Mouse (Mus musculus): ENCODE data around the gene Setd3. TPM values are rescaled to one million over a fixed set of nuclear protein-coding genes. Genes with fewer than 3 reads are reported as not detected.

Setd3 gene
- polyA plus RNA-seq, 1 experiment from 2014 or later, result 94.2 TPM

DNA sequence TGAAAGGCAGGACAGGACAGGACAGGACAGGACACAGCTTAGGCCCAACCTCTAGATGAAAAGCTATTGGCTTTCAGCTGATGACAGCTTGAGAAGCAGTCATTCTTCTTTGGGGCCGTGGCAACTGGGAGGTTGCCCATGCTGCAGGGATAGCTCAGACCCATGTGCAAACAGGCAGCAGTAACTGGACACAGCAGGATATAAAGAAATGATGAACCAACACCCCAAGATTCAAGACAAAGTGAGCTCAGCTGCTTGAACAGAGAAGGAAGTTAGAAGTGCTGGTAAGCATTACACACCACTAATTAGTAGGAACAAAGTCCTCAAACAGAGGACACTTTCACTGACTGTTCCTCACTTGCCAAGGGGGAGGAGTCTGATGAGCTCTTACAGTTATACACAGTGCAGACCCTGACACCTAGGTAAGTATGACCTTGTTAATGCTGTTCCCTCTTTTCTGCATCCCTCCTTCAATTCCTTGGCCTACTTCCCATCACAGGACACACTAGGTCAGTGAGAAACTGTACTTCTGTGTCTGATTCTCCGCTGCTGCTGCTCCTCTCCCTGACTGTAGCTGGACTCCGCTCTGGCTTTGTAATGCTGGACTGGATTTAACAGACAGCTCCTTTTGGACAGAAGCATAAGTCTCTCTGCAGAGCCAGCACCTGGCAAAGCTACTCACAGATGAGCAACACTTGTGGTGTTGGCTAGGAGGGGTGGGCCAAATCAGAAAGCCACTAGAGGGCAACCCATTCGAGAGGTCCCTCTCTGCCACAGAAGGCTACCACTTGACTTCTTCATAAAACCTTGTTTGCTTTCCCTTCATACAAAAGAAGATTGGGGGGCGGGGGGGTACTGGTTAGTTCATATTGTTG lies 35.3 kb downstream of the Setd3 start:
- H3K4me1 ChIP-seq (replicated peaks), result no peaks in the 10 kb centered on the region
- peaks cover 64% of the 10 kb centered on the region for H3K36me3 ChIP-seq
- 80% methylated on average over 5 of the region's 5 CpGs for WGBS

DNA sequence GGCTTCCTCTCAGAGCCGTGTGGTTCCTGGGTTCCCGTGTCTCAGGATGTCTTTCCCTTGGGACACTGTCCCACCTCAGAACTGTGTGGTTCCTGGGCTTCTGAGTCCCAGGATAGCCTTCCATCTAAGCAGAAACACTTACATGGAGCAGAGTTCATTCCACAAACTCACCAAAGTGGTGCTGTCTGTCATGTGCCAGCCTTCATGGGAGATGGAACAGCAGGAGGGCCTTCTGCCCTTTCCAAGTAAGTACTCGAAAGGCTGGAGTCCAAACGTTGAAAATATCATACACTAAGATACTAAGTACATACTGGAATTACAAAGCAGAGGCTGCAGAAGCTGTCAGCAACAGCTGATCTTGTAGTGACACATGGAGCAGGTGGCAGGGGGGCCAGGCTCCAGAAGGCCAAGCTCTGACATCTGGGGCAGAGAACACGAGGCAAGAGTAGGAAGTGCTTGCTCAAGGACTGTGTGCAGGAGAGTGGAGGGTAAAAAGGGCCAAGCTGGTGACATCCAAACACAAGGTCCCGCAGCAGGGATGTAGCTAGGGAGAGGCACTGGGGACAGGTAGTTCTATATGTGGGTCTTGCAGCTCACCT lies 43.4 kb downstream of the Setd3 start:
- peaks cover 46% of the 10 kb centered on the region for H3K36me3 ChIP-seq
- WGBS, result 83% methylated on average over 6 of the region's 6 CpGs
- H3K4me2 ChIP-seq, result no peak overlapping the region

More for the DNA sequence above, 35.3 kb downstream of the Setd3 start:
- H3K4me3 ChIP-seq (replicated peaks), result no peak overlapping the region
- H3K27me3 ChIP-seq, result no peaks in the 10 kb centered on the region
- ATAC-seq (ENCODE audit: insufficient number of reproducible peaks, insufficient read depth, low FRiP score, low TSS enrichment, low read depth), result no peak
- H3K4me2 ChIP-seq, result no peak overlapping the region
- H3K9ac ChIP-seq (replicated peaks), result no peak overlapping the region
- H3K27ac ChIP-seq, result no peak overlapping the region
- no peaks in the 10 kb centered on the region for H3K9me3 ChIP-seq

DNA sequence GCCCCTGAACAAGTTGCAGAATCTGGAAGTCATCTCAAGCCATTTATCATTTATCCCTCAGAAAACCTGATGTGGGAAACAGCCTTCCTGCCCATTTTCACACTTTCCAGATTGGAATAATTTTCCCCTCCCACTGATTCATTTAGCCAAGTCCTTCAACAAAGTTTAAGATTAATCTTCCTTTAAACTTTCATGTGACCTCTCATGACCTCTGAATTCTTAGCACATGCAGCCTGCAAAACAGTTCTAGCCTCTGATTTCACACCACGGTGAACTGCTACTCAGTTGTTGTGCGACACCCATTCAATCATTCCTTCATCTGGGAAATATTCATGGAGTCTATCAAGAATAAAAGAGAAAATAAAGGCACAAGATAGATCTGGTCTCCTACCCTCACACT lies 45.9 kb downstream of the Setd3 start:
- H3K4me1 ChIP-seq (replicated peaks), result no peaks in the 10 kb centered on the region
- ATAC-seq (ENCODE audit: insufficient number of reproducible peaks, insufficient read depth, low FRiP score, low TSS enrichment, low read depth), result no peak
- WGBS, result 72% methylated on average over 2 of the region's 2 CpGs
- H3K27ac ChIP-seq, result no peak overlapping the region
- peaks cover 57% of the 10 kb centered on the region for H3K36me3 ChIP-seq
- H3K27me3 ChIP-seq, result no peaks in the 10 kb centered on the region
- no peak overlapping the region for H3K9ac ChIP-seq (replicated peaks)
- H3K9me3 ChIP-seq, result no peaks in the 10 kb centered on the region
- no peak overlapping the region for H3K4me2 ChIP-seq
- H3K4me3 ChIP-seq (replicated peaks), result no peak overlapping the region

More for the DNA sequence above, 43.4 kb downstream of the Setd3 start:
- H3K27me3 ChIP-seq, result no peaks in the 10 kb centered on the region
- no peak overlapping the region for H3K4me3 ChIP-seq (replicated peaks)
- H3K27ac ChIP-seq, result no peak overlapping the region
- no peak for ATAC-seq (ENCODE audit: insufficient number of reproducible peaks, insufficient read depth, low FRiP score, low TSS enrichment, low read depth)
- no peak overlapping the region for H3K9ac ChIP-seq (replicated peaks)
- H3K4me1 ChIP-seq (replicated peaks), result no peaks in the 10 kb centered on the region
- no peaks in the 10 kb centered on the region for H3K9me3 ChIP-seq

DNA sequence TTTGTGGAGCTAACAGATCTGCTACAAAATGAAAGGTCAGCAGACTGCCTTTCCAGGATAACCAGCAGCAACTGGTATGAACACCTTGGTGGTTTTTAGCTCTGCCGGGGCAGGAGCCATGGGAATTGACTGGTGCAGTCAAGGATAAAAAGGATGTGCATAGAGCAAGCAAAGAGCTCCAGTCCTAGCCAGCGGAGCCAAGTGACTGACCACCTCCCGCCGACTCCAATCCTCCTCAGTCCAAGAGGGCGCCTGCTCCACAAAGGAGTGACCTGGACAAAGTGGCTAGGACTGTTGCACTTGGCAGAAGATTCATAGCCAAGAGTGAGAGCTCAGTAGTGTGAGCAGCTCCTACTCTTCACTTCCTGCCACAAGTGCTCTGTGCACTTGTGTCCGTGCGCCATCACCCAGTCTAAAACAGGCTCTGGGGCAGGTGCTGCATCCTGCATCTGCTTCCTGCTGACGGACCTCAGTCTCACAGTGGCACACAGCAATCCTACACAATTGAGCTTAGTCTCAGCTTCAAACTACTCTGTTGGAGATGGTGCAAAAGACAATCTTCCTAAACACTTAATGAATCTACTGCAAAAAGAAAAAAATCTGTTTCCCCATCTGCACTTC lies 46.6 kb downstream of the Setd3 start:
- Histone ChIP-seq H3K4me3 (replicated peaks) (no peak overlapping the region), H3K4me2 (no peak overlapping the region), H3K27ac (no peak overlapping the region), H3K9ac (replicated peaks) (no peak overlapping the region), H3K4me1 (replicated peaks) (no peaks in the 10 kb centered on the region), H3K27me3 (no peaks in the 10 kb centered on the region), H3K9me3 (no peaks in the 10 kb centered on the region), H3K36me3 (peaks cover 60% of the 10 kb centered on the region)
- no peak for ATAC-seq (ENCODE audit: insufficient number of reproducible peaks, insufficient read depth, low FRiP score, low TSS enrichment, low read depth)
- 79% methylated on average over 8 of the region's 8 CpGs for WGBS

GRCm38 (mm10) chr12:108121288-108121687 lies 57.8 kb downstream of the Setd3 start:
- H3K9me3 ChIP-seq, result no peaks in the 10 kb centered on the region
- 2% methylated on average over 2 of the region's 2 CpGs for WGBS
- no peak overlapping the region for H3K4me2 ChIP-seq
- no peak for ATAC-seq (ENCODE audit: insufficient number of reproducible peaks, insufficient read depth, low FRiP score, low TSS enrichment, low read depth)
- H3K9ac ChIP-seq (replicated peaks), result no peak overlapping the region
- H3K27me3 ChIP-seq, result no peaks in the 10 kb centered on the region
- H3K4me1 ChIP-seq (replicated peaks), result peaks cover 19% of the 10 kb centered on the region
- no peak overlapping the region for H3K4me3 ChIP-seq (replicated peaks)
- H3K36me3 ChIP-seq, result peaks cover 9% of the 10 kb centered on the region
- H3K27ac ChIP-seq, result no peak overlapping the region

DNA sequence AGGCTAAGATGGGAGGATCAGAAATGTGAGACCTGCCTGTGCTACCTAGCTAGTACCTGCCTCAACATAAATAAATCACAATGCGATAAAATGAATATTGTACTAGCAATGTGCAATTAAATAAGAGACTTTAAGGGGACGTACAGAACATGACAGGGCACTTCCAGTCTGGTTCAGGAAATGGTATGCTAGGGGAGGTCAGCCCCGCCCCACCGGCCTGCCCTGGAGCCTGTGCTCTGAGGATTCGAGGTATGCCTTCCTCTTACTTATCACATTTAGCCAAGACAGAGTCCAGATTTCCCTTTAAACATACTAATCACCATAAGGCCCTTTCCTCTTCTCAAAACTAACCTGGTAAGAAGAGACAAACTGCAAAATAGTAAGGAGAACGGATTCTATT lies 58.7 kb downstream of the Setd3 start:
- ATAC-seq (ENCODE audit: insufficient number of reproducible peaks, insufficient read depth, low FRiP score, low TSS enrichment, low read depth), result no peak

DNA sequence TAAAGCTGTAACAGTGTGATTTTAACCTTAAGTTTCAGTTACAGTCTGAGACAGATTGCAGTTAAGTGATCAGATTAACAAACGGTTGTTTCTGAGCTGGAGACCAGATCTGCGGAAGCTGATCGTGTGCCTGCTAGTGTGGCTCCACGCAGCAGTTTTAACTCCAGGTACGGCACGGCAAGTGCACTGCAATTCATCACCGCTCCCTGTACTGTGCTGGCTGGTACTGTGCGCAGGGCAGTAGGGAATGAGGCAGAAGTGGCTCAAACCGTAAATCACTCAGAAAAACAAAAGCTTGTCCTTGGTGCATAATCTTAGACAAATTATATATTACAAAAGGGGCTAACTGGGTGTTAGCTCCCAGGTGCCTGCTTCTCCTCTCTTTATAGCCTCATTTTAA lies 59.2 kb downstream of the Setd3 start:
- Histone ChIP-seq H3K4me3 (replicated peaks) (no peak overlapping the region), H3K4me2 (no peak overlapping the region), H3K9me3 (no peaks in the 10 kb centered on the region), H3K36me3 (peaks cover 20% of the 10 kb centered on the region), H3K27me3 (no peaks in the 10 kb centered on the region), H3K4me1 (replicated peaks) (peaks cover 19% of the 10 kb centered on the region), H3K9ac (replicated peaks) (no peak overlapping the region), H3K27ac (no peak overlapping the region)
- WGBS, result 49% methylated on average over 9 of the region's 9 CpGs
- ATAC-seq (ENCODE audit: insufficient number of reproducible peaks, insufficient read depth, low FRiP score, low TSS enrichment, low read depth), result no peak

More for the DNA sequence above, 58.7 kb downstream of the Setd3 start:
- H3K4me2 ChIP-seq, result no peak overlapping the region
- H3K9me3 ChIP-seq, result no peaks in the 10 kb centered on the region
- H3K27ac ChIP-seq, result no peak overlapping the region
- H3K4me1 ChIP-seq (replicated peaks), result peaks cover 19% of the 10 kb centered on the region
- H3K36me3 ChIP-seq, result peaks cover 17% of the 10 kb centered on the region
- WGBS, result 69% methylated on average over 6 of the region's 6 CpGs
- no peak overlapping the region for H3K4me3 ChIP-seq (replicated peaks)
- H3K27me3 ChIP-seq, result no peaks in the 10 kb centered on the region
- no peak overlapping the region for H3K9ac ChIP-seq (replicated peaks)

DNA sequence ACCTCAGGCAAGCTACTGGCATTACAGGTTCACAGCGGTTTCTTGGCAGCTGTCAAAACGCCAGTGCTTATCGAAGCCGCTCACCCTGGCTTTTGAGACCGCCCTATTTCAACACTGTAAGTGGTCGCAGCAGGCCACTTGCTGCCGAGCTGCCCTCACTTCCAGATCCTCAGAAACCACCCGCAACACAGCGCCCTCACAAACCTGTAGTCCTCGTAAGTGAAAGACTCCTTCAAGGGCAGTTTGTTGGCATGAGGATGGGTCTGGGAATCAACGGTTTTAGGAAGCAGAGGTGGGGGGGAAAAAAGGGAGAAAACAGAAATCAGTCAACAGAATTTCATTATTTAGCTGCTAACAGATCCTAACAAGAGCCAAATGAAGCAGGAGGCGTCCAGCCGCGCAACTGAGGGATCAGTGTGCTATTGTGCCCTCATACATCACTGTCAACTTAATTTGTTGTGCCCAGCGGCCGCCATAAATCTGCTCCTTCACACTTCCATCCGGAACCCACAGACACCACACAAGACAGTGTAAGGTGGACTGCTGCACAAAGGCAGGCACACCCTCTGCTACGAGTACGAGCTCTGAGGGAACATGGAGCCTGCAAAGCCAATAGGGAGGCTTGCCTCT lies 60.1 kb downstream of the Setd3 start:
- H3K27ac ChIP-seq, result no peak overlapping the region
- no peaks in the 10 kb centered on the region for H3K9me3 ChIP-seq
- no peak overlapping the region for H3K9ac ChIP-seq (replicated peaks)
- H3K4me3 ChIP-seq (replicated peaks), result no peak overlapping the region
- H3K4me2 ChIP-seq, result peak overlapping the region; percentile 10; the same call in 1 of the 2 replicates
- no peak for ATAC-seq (ENCODE audit: insufficient number of reproducible peaks, insufficient read depth, low FRiP score, low TSS enrichment, low read depth)
- peaks cover 19% of the 10 kb centered on the region for H3K4me1 ChIP-seq (replicated peaks)
- 25% methylated on average over 19 of the region's 19 CpGs for WGBS
- no peaks in the 10 kb centered on the region for H3K27me3 ChIP-seq
- peaks cover 29% of the 10 kb centered on the region for H3K36me3 ChIP-seq

GRCm38 (mm10) chr12:108118503-108118901 lies 60.6 kb downstream of the Setd3 start:
- H3K36me3 ChIP-seq, result peaks cover 30% of the 10 kb centered on the region
- no peaks in the 10 kb centered on the region for H3K9me3 ChIP-seq
- no peak overlapping the region; the same call in 1 of the 2 replicates for H3K4me2 ChIP-seq
- 53% methylated on average over 10 of the region's 10 CpGs for WGBS
- no peak overlapping the region for H3K27ac ChIP-seq
- H3K9ac ChIP-seq (replicated peaks), result no peak overlapping the region
- H3K4me1 ChIP-seq (replicated peaks), result peaks cover 19% of the 10 kb centered on the region
- no peak overlapping the region for H3K4me3 ChIP-seq (replicated peaks)
- no peaks in the 10 kb centered on the region for H3K27me3 ChIP-seq
- no peak for ATAC-seq (ENCODE audit: insufficient number of reproducible peaks, insufficient read depth, low FRiP score, low TSS enrichment, low read depth)

GRCm38 (mm10) chr12:108111191-108111590 lies 67.9 kb downstream of the Setd3 start:
- 82% methylated on average over 12 of the region's 12 CpGs for WGBS
- no peaks in the 10 kb centered on the region for H3K9me3 ChIP-seq
- peaks cover 66% of the 10 kb centered on the region for H3K36me3 ChIP-seq
- H3K27me3 ChIP-seq, result no peaks in the 10 kb centered on the region
- no peak overlapping the region for H3K4me3 ChIP-seq (replicated peaks)
- H3K9ac ChIP-seq (replicated peaks), result no peak overlapping the region
- no peak for ATAC-seq (ENCODE audit: insufficient number of reproducible peaks, insufficient read depth, low FRiP score, low TSS enrichment, low read depth)
- no peak overlapping the region for H3K27ac ChIP-seq
- no peak overlapping the region for H3K4me2 ChIP-seq
- H3K4me1 ChIP-seq (replicated peaks), result peaks cover 6% of the 10 kb centered on the region; the same call in 1 of the 2 replicates

DNA sequence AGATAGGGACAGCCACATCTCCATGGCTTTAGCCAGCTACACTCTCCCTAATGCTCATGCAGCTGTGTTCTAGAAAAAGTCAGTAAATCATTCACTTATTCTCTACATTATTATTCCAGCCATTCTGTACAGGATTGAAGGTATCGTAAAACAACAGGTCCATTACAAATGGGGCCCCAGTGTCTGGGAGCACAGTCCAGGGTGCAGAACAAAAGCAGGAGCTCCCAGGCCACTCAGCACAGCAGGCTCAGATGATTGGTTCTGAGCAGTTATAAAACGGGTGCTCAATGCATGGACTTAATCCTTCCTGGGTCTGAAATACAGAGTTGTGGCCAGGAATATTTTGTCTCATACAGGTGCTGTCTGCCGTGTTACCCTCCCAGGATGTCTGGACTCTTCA lies 68.4 kb downstream of the Setd3 start:
- no peaks in the 10 kb centered on the region for H3K9me3 ChIP-seq
- H3K27ac ChIP-seq, result no peak overlapping the region
- H3K4me1 ChIP-seq (replicated peaks), result peaks cover 6% of the 10 kb centered on the region; the same call in 1 of the 2 replicates
- 60% methylated on average over 3 of the region's 3 CpGs for WGBS
- H3K4me3 ChIP-seq (replicated peaks), result no peak overlapping the region
- H3K27me3 ChIP-seq, result no peaks in the 10 kb centered on the region
- ATAC-seq (ENCODE audit: insufficient number of reproducible peaks, insufficient read depth, low FRiP score, low TSS enrichment, low read depth), result no peak
- peaks cover 66% of the 10 kb centered on the region for H3K36me3 ChIP-seq
- no peak overlapping the region for H3K9ac ChIP-seq (replicated peaks)
- H3K4me2 ChIP-seq, result no peak overlapping the region
